Mouse (Mus musculus) T-helper 2 cell (primary cell): ENCODE data around the gene Psmc3ip.

ENCODE experiments used
- in situ Hi-C: fragments of 300-600 bp; cut with MboI, MseI; formaldehyde crosslinking; loops from one replicate; pipeline ENCODE4 v1.15.1; 2025; ENCODE audit warnings: high pct_unique_total_duplicates

The Psmc3ip gene

GRCm38 (mm10) chr11:101082208-101083082, 12.8 kb downstream of the Psmc3ip start, which contains the start of gene Coasy:
TSS of gene Coasy (plus strand) at chr11:101082565.
- in situ Hi-C loops: no loop called here

- in situ Hi-C loops: no loop called here
Observed at GRCm38 (mm10) chr11:101081659-101082058, 13.6 kb downstream of the Psmc3ip start.

- in situ Hi-C loops: no loop called here
Observed at GRCm38 (mm10) chr11:101080421-101080820, 14.8 kb downstream of the Psmc3ip start.

GRCm38 (mm10) chr11:101079746-101080145, 15.5 kb downstream of the Psmc3ip start:
- in situ Hi-C loops: no loop called here

GRCm38 (mm10) chr11:101078121-101078520, 17.1 kb downstream of the Psmc3ip start, which contains the start of gene Hsd17b1:
TSS of gene Hsd17b1 (plus strand) at chr11:101078411.
- in situ Hi-C loops: no loop called here

- in situ Hi-C loops: no loop called here
Observed at GRCm38 (mm10) chr11:101071810-101072428, 23.3 kb downstream of the Psmc3ip start.

GRCm38 (mm10) chr11:101070987-101071386, 24.2 kb downstream of the Psmc3ip start:
- in situ Hi-C loops: no loop called here

- in situ Hi-C loops: no loop called here
Observed at GRCm38 (mm10) chr11:101070189-101070527, 25.1 kb downstream of the Psmc3ip start.

GRCm38 (mm10) chr11:101069391-101070188, 25.6 kb downstream of the Psmc3ip start, which contains the start of gene Naglu:
TSS of gene Naglu (plus strand) at chr11:101070012.
- in situ Hi-C loops: loop anchor here (10.0 kb wide), 1 partner anchor 185 kb away; no protein-coding TSS in a partner anchor

GRCm38 (mm10) chr11:101066549-101067412, 28.5 kb downstream of the Psmc3ip start:
- in situ Hi-C loops: loop anchor here (10.0 kb wide), 1 partner anchor 182 kb away; no protein-coding TSS in a partner anchor

- in situ Hi-C loops: loop anchor here (10.0 kb wide), 1 partner anchor 180 kb away; no protein-coding TSS in a partner anchor
Observed at GRCm38 (mm10) chr11:101065002-101065401, 30.2 kb downstream of the Psmc3ip start.

GRCm38 (mm10) chr11:101064462-101064861, 30.8 kb downstream of the Psmc3ip start:
- in situ Hi-C loops: loop anchor here (10.0 kb wide), 1 partner anchor 180 kb away; no protein-coding TSS in a partner anchor

GRCm38 (mm10) chr11:101063676-101064327, 31.4 kb downstream of the Psmc3ip start:
- in situ Hi-C loops: loop anchor here (10.0 kb wide), 1 partner anchor 179 kb away; no protein-coding TSS in a partner anchor

- in situ Hi-C loops: loop anchor here (10.0 kb wide), 1 partner anchor 178 kb away; no protein-coding TSS in a partner anchor
Observed at GRCm38 (mm10) chr11:101062971-101063675, 32.1 kb downstream of the Psmc3ip start.

- in situ Hi-C loops: loop anchor here (10.0 kb wide), 1 partner anchor 178 kb away; no protein-coding TSS in a partner anchor
Observed at GRCm38 (mm10) chr11:101062165-101062884, 32.9 kb downstream of the Psmc3ip start.

GRCm38 (mm10) chr11:101061049-101061448, 34.2 kb downstream of the Psmc3ip start:
- in situ Hi-C loops: loop anchor here (10.0 kb wide), 1 partner anchor 176 kb away; no protein-coding TSS in a partner anchor

GRCm38 (mm10) chr11:101060126-101060525, 35.1 kb downstream of the Psmc3ip start:
- in situ Hi-C loops: loop anchor here (10.0 kb wide), 1 partner anchor 175 kb away; no protein-coding TSS in a partner anchor

- in situ Hi-C loops: loop anchor here (5.0 kb wide), 1 partner anchor 92 kb away; no protein-coding TSS in a partner anchor
Observed at GRCm38 (mm10) chr11:101059473-101059872, 35.8 kb downstream of the Psmc3ip start.
